Mouse (Mus musculus) limb, embryonic 11.5 days (tissue): ENCODE results near the gene Fam90a1b. TPM values are rescaled to one million over a fixed set of nuclear protein-coding genes. Genes with fewer than 3 reads are reported as not detected.
"Not testable (repeated sequence)": the region's sequence is repeated elsewhere in the genome, so short reads cannot be mapped to it uniquely, and the experiment has no call there.

Experiments
- ATAC-seq: fragments of 200-750 bp; cut with Nextera tagmentation; 2 replicates; pipeline ENCODE4 v1.8.0; 2017; ENCODE audit warnings: low read depth; ENCODE audit not compliant: insufficient number of reproducible peaks, low FRiP score, low TSS enrichment
- DNase-seq: peaks from one replicate; pipeline ENCODE4 v3.0.0-alpha.2; 2015; ENCODE audit warnings: low spot score
- H3K27ac ChIP-seq: fragments of 300-500 bp; sonication (generic); replicated peaks from 2 replicates; pipeline ENCODE4 v1.5.1; 2014; ENCODE audit warnings: low read depth, mild to moderate bottlenecking, low read length
- H3K27me3 ChIP-seq: fragments of 300-500 bp; sonication (generic); 2 replicates; pipeline ENCODE4 v1.6.1; 2014; ENCODE audit warnings: mild to moderate bottlenecking, low read length, mixed read lengths; ENCODE audit not compliant: control insufficient read depth, insufficient read depth
- H3K36me3 ChIP-seq: fragments of 300-500 bp; sonication (generic); 2 replicates; pipeline ENCODE4 v1.6.1; 2014; ENCODE audit warnings: mild to moderate bottlenecking, low read length, moderate library complexity, mixed read lengths; ENCODE audit not compliant: control insufficient read depth, insufficient read depth
- H3K4me1 ChIP-seq: fragments of 300-500 bp; sonication (generic); 2 replicates; pipeline ENCODE4 v1.6.1; 2014; ENCODE audit warnings: low read length, mixed read lengths; ENCODE audit not compliant: control insufficient read depth, insufficient read depth
- H3K4me2 ChIP-seq: fragments of 300-500 bp; sonication (generic); 2 replicates; pipeline ENCODE4 v1.6.1; 2014; ENCODE audit warnings: low read depth, mild to moderate bottlenecking, moderate library complexity; ENCODE audit not compliant: severe bottlenecking
- H3K4me3 ChIP-seq: fragments of 300-500 bp; sonication (generic); 2 replicates; pipeline ENCODE4 v1.5.1; 2014; ENCODE audit warnings: low read depth, low read length
- H3K9ac ChIP-seq: fragments of 300-500 bp; sonication (generic); 2 replicates; pipeline ENCODE4 v1.6.1; 2014; ENCODE audit warnings: mild to moderate bottlenecking, low read length
- H3K9me3 ChIP-seq: fragments of 300-500 bp; sonication (generic); 2 replicates; pipeline ENCODE4 v1.6.1; 2016; ENCODE audit warnings: low read length; ENCODE audit not compliant: control insufficient read depth
- WGBS: fragments of 180-500 bp; shearing (Covaris S2); extraction: QIAGEN DNeasy Blood & Tissue Kit; methylation state at CpG from one replicate; pipeline ENCODE4 v1.1.7; 2014; 5-methylcytosine and 5-hydroxymethylcytosine counted together
- polyA plus RNA-seq: library from polyadenylated mRNA; unstranded; fragments of >200 nt; fragmentation: Nextera tagmentation; extraction: Ambion mirVana; gene quantifications from 2 replicates; pipeline ENCODE4 v1.2.1, GENCODE M21; 2014

Gene Fam90a1b
- 0.19 and 0.26 TPM in 2 replicates for polyA plus RNA-seq

DNA sequence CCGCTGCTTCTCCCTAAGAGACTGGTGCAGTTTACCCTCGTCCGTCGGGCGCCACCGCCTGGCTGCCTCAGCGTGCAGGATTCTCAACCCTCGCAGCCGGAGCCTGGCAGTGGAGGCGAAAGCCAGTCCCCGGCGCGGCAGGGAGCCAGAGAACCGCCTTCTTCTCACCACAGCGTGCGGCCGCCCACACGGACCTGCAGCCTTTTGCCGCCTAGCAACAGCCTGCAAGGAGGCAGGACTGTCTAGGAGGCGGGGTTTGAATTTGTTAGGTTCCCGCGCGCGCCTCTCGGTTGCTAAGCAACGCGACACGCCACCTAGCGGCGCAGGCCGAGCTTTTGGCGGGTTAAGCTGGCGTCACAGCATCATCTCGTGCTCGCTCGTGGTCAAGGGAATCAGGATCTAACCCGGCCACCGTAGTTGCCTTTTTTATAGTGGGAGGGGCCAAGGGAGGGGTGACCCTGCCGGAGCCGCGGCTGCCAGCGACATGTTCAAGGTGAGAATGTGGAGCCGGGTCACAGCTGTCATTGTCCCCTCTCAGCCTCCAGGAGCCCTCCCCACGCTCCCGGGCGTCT lies at the start of gene Fam90a1b, which contains the start of gene Apoo:
TSS of gene Fam90a1b (minus strand) at position 108 of the 572 bp plus-strand sequence.
TSS of gene Apoo (plus strand) at position 448 of the 572 bp plus-strand sequence.
- Histone ChIP-seq H3K27me3 (peaks cover 28% of the 10 kb centered on the region), H3K36me3 (no peaks in the 10 kb centered on the region), H3K9ac (peak within 1 kb of the TSS; percentile 40; the same call in 1 of the 2 replicates), H3K9me3 (no peaks in the 10 kb centered on the region), H3K4me2 (peak within 1 kb of the TSS; percentile 33), H3K4me3 (peak within 1 kb of the TSS; percentile 50), H3K4me1 (no peaks in the 10 kb centered on the region), H3K27ac (0 out of 2 replicates have a peak within 1 kb of the TSS, but pooled peaks have one; percentile 21)
- peak; percentile 96 for DNase-seq
- 13% methylated on average over 45 of the region's 46 CpGs for WGBS
- peak; percentile 97 for ATAC-seq

GRCm38 (mm10) chrX:94408975-94409374 lies 42.4 kb upstream of the Fam90a1b start:
- Histone ChIP-seq H3K36me3 (no peaks in the 10 kb centered on the region), H3K9me3 (no peaks in the 10 kb centered on the region), H3K4me1 (no peaks in the 10 kb centered on the region), H3K27me3 (no peaks in the 10 kb centered on the region), H3K4me3 (no peak overlapping the region), H3K27ac (no peak overlapping the region), H3K9ac (no peak overlapping the region), H3K4me2 (no peak overlapping the region)
- ATAC-seq (no peak), DNase-seq (no peak)
- 53% methylated on average over 3 of the region's 3 CpGs for WGBS

GRCm38 (mm10) chrX:94378734-94379133 lies 12.2 kb upstream of the Fam90a1b start:
- DNase-seq (no peak), ATAC-seq (no peak)
- WGBS = 87% methylated on average over 5 of the region's 5 CpGs
- no peaks in the 10 kb centered on the region for H3K9me3 ChIP-seq
- no peaks in the 10 kb centered on the region for H3K4me1 ChIP-seq
- no peaks in the 10 kb centered on the region for H3K27me3 ChIP-seq
- H3K9ac ChIP-seq = no peak overlapping the region
- H3K4me2 ChIP-seq = no peak overlapping the region
- no peak overlapping the region for H3K27ac ChIP-seq
- no peak overlapping the region for H3K4me3 ChIP-seq
- H3K36me3 ChIP-seq = no peaks in the 10 kb centered on the region

GRCm38 (mm10) chrX:94367248-94367647 lies 671 bp upstream of the Fam90a1b start:
- peak; percentile 49 for ATAC-seq
- peak overlapping the region; percentile 17; the same call in 1 of the 2 replicates for H3K4me2 ChIP-seq
- 25% methylated on average over 17 of the region's 17 CpGs for WGBS
- peak overlapping the region; percentile 50 for H3K4me3 ChIP-seq
- H3K9ac ChIP-seq = peak overlapping the region; percentile 40; the same call in 1 of the 2 replicates
- H3K36me3 ChIP-seq = no peaks in the 10 kb centered on the region
- no peaks in the 10 kb centered on the region for H3K4me1 ChIP-seq
- 0 out of 2 replicates have a peak overlapping the region, but pooled peaks have one; percentile 21 for H3K27ac ChIP-seq
- DNase-seq = no peak
- peaks cover 26% of the 10 kb centered on the region for H3K27me3 ChIP-seq
- no peaks in the 10 kb centered on the region for H3K9me3 ChIP-seq

DNA sequence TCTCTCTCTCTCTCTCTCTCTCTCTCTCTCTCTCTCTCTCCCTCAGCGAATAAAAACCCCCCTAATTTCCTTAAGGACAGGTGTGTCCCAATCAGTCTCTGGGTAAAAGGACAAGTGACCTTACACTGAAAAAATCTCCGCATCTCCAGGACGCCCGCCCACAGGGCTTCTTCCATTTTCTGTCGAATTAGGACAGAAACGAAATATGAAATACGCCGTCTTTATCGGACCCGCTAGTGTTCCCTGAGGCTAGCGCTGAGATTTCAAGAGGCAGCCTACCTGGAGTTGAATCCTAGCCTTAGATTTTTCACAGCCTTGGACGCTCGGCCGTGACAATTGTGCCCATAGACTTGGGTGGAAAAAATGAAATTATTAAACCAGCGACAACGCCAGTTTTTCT lies 548 bp downstream of the Fam90a1b start:
- no peak for ATAC-seq
- 19% methylated on average over 16 of the region's 16 CpGs for WGBS

DNA sequence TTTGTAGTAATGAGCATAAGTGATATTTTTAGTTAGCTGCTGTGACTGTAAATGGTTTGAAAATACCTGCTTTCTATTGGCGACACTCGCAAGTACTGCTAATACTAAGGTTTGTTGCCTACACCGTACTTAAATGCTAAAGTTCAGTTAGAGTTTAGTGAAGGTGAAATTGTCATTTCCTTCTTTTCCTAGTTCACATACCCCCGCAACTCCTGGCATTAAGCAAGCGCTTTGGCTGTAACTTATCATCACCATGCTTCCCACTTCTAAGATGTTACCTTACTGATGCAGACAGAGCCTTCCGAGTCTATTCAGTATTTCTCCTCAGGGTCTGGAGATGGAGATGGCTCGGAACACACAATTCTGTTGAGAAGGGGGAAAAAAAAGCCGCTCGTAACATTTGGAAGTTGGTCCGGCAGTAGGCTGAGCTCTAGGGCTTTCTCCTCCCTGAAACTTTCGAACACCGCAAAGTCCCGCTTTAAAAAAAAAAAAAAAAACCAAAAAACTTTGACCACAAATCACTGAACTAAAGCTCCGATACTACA lies 1.1 kb downstream of the Fam90a1b start:
- DNase-seq (peak; percentile 37), ATAC-seq (no peak)
- Histone ChIP-seq H3K4me3 (peak overlapping the region; percentile 14), H3K4me1 (no peaks in the 10 kb centered on the region), H3K9me3 (no peaks in the 10 kb centered on the region), H3K9ac (no peak overlapping the region), H3K27ac (no peak overlapping the region), H3K36me3 (no peaks in the 10 kb centered on the region), H3K4me2 (peak overlapping the region; percentile 33; the same call in 1 of the 2 replicates), H3K27me3 (peaks cover 32% of the 10 kb centered on the region)
- 26% methylated on average over 14 of the region's 14 CpGs for WGBS

More for the DNA sequence above, 548 bp downstream of the Fam90a1b start:
- H3K9ac ChIP-seq = no peak overlapping the region
- no peaks in the 10 kb centered on the region for H3K9me3 ChIP-seq
- peak overlapping the region; percentile 14 for H3K4me3 ChIP-seq
- H3K4me1 ChIP-seq = no peaks in the 10 kb centered on the region
- no peaks in the 10 kb centered on the region for H3K36me3 ChIP-seq
- H3K4me2 ChIP-seq = peak overlapping the region; percentile 33
- H3K27me3 ChIP-seq = peaks cover 29% of the 10 kb centered on the region
- H3K27ac ChIP-seq = no peak overlapping the region
- DNase-seq = peak; percentile 25

- not testable (repeated sequence) for DNase-seq, H3K9me3 ChIP-seq, H3K36me3 ChIP-seq, H3K9ac ChIP-seq, H3K4me2 ChIP-seq, H3K27me3 ChIP-seq, H3K4me3 ChIP-seq, ATAC-seq, H3K27ac ChIP-seq, H3K4me1 ChIP-seq
- 98% methylated on average over 4 of the region's 4 CpGs for WGBS
Observed at GRCm38 (mm10) chrX:94343638-94344037, 22.9 kb downstream of the Fam90a1b start.

DNA sequence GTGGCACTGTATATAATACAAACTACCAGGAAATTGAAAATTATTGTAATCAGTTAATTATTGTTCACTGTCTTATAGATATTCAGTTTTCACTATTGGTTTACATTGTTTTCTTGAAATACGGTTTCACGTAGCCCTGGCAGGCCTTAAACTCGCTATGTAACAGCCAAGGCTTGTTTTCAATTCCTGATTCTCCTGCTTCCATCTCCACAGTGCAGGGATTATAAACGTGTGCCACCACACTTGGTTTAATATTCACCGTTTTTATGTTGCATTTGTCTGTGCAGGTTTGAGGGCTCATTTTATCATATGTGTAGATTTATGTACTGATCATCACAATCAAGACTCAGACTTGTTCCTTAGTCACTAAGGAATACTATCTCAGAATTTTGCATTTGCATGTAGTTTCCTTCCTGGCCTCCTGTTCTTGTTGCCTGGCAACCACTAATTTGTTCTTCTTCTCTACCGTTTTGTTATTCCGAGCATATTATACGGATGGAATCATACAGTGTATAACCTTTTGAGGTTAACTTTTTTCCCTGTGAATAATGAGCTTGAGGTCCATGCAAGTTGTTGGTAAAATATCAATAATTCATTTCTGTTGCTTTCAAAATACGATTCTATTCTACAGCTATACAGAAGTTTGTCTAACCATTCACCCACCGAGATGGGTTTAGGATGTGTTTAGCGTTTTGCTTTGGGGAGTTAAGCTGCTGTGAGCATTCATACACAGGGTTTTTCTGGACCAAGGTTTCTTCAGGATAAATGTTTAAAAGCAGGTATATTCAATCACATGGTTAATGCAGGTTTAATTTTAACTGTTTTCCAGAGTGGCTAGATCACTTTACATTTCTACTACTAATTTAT lies 45.3 kb downstream of the Fam90a1b start:
- Histone ChIP-seq H3K4me2 (no peak overlapping the region), H3K27me3 (peaks cover 9% of the 10 kb centered on the region), H3K27ac (no peak overlapping the region), H3K36me3 (no peaks in the 10 kb centered on the region), H3K4me3 (no peak overlapping the region), H3K4me1 (no peaks in the 10 kb centered on the region), H3K9me3 (no peaks in the 10 kb centered on the region), H3K9ac (no peak overlapping the region)
- ATAC-seq = no peak
- 84% methylated on average over 11 of the region's 11 CpGs for whole genome bisulfite sequencing
- no peak for DNase-seq
